Mouse (Mus musculus) neural tube, embryonic 14.5 days (tissue): ENCODE measurements at regions not wholly inside any gene's neighbourhood (a gene's known extent, or its start where the extent isn't known, plus 50 kb on each side); places are given as distances from the start of the nearest gene placed in this dataset.

Source experiments
- ATAC-seq: fragments of 200-750 bp; cut with Nextera tagmentation; 2 replicates; pipeline ENCODE4 v1.8.0; 2017; ENCODE audit warnings: low read depth, mild to moderate bottlenecking, moderate TSS enrichment, moderate library complexity
- H3K27ac ChIP-seq: fragments of 300-500 bp; sonication (generic); 2 replicates; pipeline ENCODE4 v1.5.1; 2014; ENCODE audit warnings: low read depth, mild to moderate bottlenecking, control low read depth, low read length, moderate library complexity, mixed read lengths
- H3K27me3 ChIP-seq: fragments of 300-500 bp; sonication (generic); 2 replicates; pipeline ENCODE4 v1.6.1; 2014; ENCODE audit warnings: low read length; ENCODE audit not compliant: control insufficient read depth, insufficient read depth
- H3K36me3 ChIP-seq: fragments of 300-500 bp; sonication (generic); 2 replicates; pipeline ENCODE4 v1.6.1; 2014; ENCODE audit warnings: low read length, mixed read lengths; ENCODE audit not compliant: control insufficient read depth, insufficient read depth
- H3K4me1 ChIP-seq: fragments of 300-500 bp; sonication (generic); 2 replicates; pipeline ENCODE4 v1.6.1; 2014; ENCODE audit warnings: low read length; ENCODE audit not compliant: control insufficient read depth, insufficient read depth
- H3K4me2 ChIP-seq: fragments of 300-500 bp; sonication (generic); 2 replicates; pipeline ENCODE4 v1.6.1; 2014; ENCODE audit warnings: mild to moderate bottlenecking, low read depth, low read length, control low read depth
- H3K4me3 ChIP-seq: fragments of 300-500 bp; sonication (generic); 2 replicates; pipeline ENCODE4 v1.5.1; 2014; ENCODE audit warnings: low read depth, low read length, control low read depth, mixed read lengths
- H3K9ac ChIP-seq: fragments of 300-500 bp; sonication (generic); replicated peaks from 2 replicates; pipeline ENCODE4 v1.6.1; 2014; ENCODE audit warnings: low read depth, mild to moderate bottlenecking, control low read depth, low read length, mixed read lengths
- H3K9me3 ChIP-seq: fragments of 300-500 bp; sonication (generic); 2 replicates; pipeline ENCODE4 v1.6.1; 2016; ENCODE audit warnings: low read length; ENCODE audit not compliant: control insufficient read depth
- WGBS: fragments of 180-500 bp; shearing (Covaris S2); extraction: QIAGEN DNeasy Blood & Tissue Kit; methylation state at CpG from one replicate; pipeline ENCODE4 v1.1.7; 2014; 5-methylcytosine and 5-hydroxymethylcytosine counted together

GRCm38 (mm10) chr3:39062415-39062814 is 175.7 kb downstream of the Fat4 start:
- Histone ChIP-seq H3K9me3 (no peaks in the 10 kb centered on the region), H3K4me2 (no peak overlapping the region), H3K36me3 (no peaks in the 10 kb centered on the region), H3K4me3 (no peak overlapping the region), H3K27me3 (no peaks in the 10 kb centered on the region), H3K4me1 (no peaks in the 10 kb centered on the region), H3K27ac (no peak overlapping the region), H3K9ac (no peak overlapping the region)
- ATAC-seq: peak; percentile 77; the same call in 1 of the 2 replicates
- WGBS: 72% methylated on average over 3 of the region's 3 CpGs

- no peaks in the 10 kb centered on the region for H3K9me3 ChIP-seq
- no peak overlapping the region for H3K27ac ChIP-seq
- no peak overlapping the region for H3K4me3 ChIP-seq
- WGBS: 76% methylated on average over 6 of the region's 6 CpGs
- H3K4me2 ChIP-seq: no peak overlapping the region
- ATAC-seq: no peak
- no peaks in the 10 kb centered on the region for H3K4me1 ChIP-seq
- no peaks in the 10 kb centered on the region for H3K36me3 ChIP-seq
- H3K27me3 ChIP-seq: no peaks in the 10 kb centered on the region
- no peak overlapping the region for H3K9ac ChIP-seq
These were observed 178.7 kb downstream of the Fat4 start for GRCm38 (mm10) chr3:39065457-39065856.

- ATAC-seq: no peak
- no peaks in the 10 kb centered on the region for H3K9me3 ChIP-seq
- H3K36me3 ChIP-seq: no peaks in the 10 kb centered on the region
- no peak overlapping the region for H3K9ac ChIP-seq
- H3K4me1 ChIP-seq: no peaks in the 10 kb centered on the region
- H3K4me2 ChIP-seq: no peak overlapping the region
- no peaks in the 10 kb centered on the region for H3K27me3 ChIP-seq
- H3K4me3 ChIP-seq: no peak overlapping the region
- no peak overlapping the region for H3K27ac ChIP-seq
These were observed 182.3 kb downstream of the Fat4 start for GRCm38 (mm10) chr3:39069011-39069410.

GRCm38 (mm10) chr3:39082678-39083270 is 196.0 kb downstream of the Fat4 start:
- H3K4me2 ChIP-seq: no peak overlapping the region
- WGBS: 50% methylated on average over 4 of the region's 4 CpGs
- H3K36me3 ChIP-seq: no peaks in the 10 kb centered on the region
- H3K4me1 ChIP-seq: no peaks in the 10 kb centered on the region
- H3K27ac ChIP-seq: no peak overlapping the region
- no peak overlapping the region for H3K4me3 ChIP-seq
- H3K9me3 ChIP-seq: no peaks in the 10 kb centered on the region
- no peak overlapping the region for H3K9ac ChIP-seq
- ATAC-seq: peak; percentile 56; the same call in 1 of the 2 replicates
- H3K27me3 ChIP-seq: no peaks in the 10 kb centered on the region

- Histone ChIP-seq H3K9me3 (no peaks in the 10 kb centered on the region), H3K27ac (no peak overlapping the region), H3K4me1 (no peaks in the 10 kb centered on the region), H3K36me3 (no peaks in the 10 kb centered on the region), H3K9ac (no peak overlapping the region), H3K4me2 (no peak overlapping the region), H3K4me3 (no peak overlapping the region), H3K27me3 (no peaks in the 10 kb centered on the region)
- WGBS: 90% methylated on average over 4 of the region's 4 CpGs
- no peak for ATAC-seq
These were observed 202.2 kb downstream of the Fat4 start for GRCm38 (mm10) chr3:39088948-39089347.

- ATAC-seq: no peak
- WGBS: 65% methylated on average over 3 of the region's 3 CpGs
These were observed 215.6 kb downstream of the Fat4 start for GRCm38 (mm10) chr3:39102324-39102723.

GRCm38 (mm10) chr3:39109756-39110392 is 223.1 kb downstream of the Fat4 start:
- WGBS: 91% methylated on average over 5 of the region's 5 CpGs
- H3K4me2 ChIP-seq: no peak overlapping the region
- H3K27ac ChIP-seq: no peak overlapping the region
- H3K27me3 ChIP-seq: no peaks in the 10 kb centered on the region
- no peak for ATAC-seq
- H3K9ac ChIP-seq: no peak overlapping the region
- H3K9me3 ChIP-seq: no peaks in the 10 kb centered on the region
- H3K4me3 ChIP-seq: no peak overlapping the region
- no peaks in the 10 kb centered on the region for H3K4me1 ChIP-seq
- H3K36me3 ChIP-seq: no peaks in the 10 kb centered on the region

More at GRCm38 (mm10) chr3:39102324-39102723, 215.6 kb downstream of the Fat4 start:
- no peak overlapping the region for H3K9ac ChIP-seq
- H3K9me3 ChIP-seq: no peaks in the 10 kb centered on the region
- no peaks in the 10 kb centered on the region for H3K36me3 ChIP-seq
- no peak overlapping the region for H3K27ac ChIP-seq
- no peaks in the 10 kb centered on the region for H3K4me1 ChIP-seq
- H3K4me2 ChIP-seq: no peak overlapping the region
- H3K27me3 ChIP-seq: no peaks in the 10 kb centered on the region
- no peak overlapping the region for H3K4me3 ChIP-seq

- no peak overlapping the region for H3K27ac ChIP-seq
- H3K4me1 ChIP-seq: no peaks in the 10 kb centered on the region
- H3K36me3 ChIP-seq: no peaks in the 10 kb centered on the region
- ATAC-seq: no peak
- WGBS: 78% methylated on average over 3 of the region's 3 CpGs
- H3K4me3 ChIP-seq: no peak overlapping the region
- H3K27me3 ChIP-seq: no peaks in the 10 kb centered on the region
- H3K9me3 ChIP-seq: no peaks in the 10 kb centered on the region
- H3K9ac ChIP-seq: no peak overlapping the region
- no peak overlapping the region for H3K4me2 ChIP-seq
These were observed 227.3 kb downstream of the Fat4 start for GRCm38 (mm10) chr3:39114056-39114455.

- H3K4me2 ChIP-seq: no peak overlapping the region
- no peak for ATAC-seq
- no peaks in the 10 kb centered on the region for H3K36me3 ChIP-seq
- no peak overlapping the region for H3K4me3 ChIP-seq
- 80% methylated on average over 3 of the region's 3 CpGs for WGBS
- H3K4me1 ChIP-seq: no peaks in the 10 kb centered on the region
- H3K9me3 ChIP-seq: no peaks in the 10 kb centered on the region
- no peak overlapping the region for H3K27ac ChIP-seq
- H3K9ac ChIP-seq: no peak overlapping the region
- H3K27me3 ChIP-seq: no peaks in the 10 kb centered on the region
These were observed 228.1 kb downstream of the Fat4 start for GRCm38 (mm10) chr3:39114826-39115225.
